9 mouse cellular contexts compared by ENCODE assay signal in genomic region chr8:4588165-4589000, GRCm38 (mm10). TPM values are rescaled to one million over a fixed set of nuclear protein-coding genes. Genes with fewer than 3 reads are reported as not detected.
DNase-seq lines count a peak whose midpoint lies in the region; ATAC-seq and TF ChIP-seq lines count a peak whose summit lies in the region.
"Had no signal": no experiment of that assay in that cellular context is flagged by ENCODE, and none has a peak within 500 bp of the region (broad histone marks: within the 10 kb centered on the region; RNA-seq: fewer than 3 reads in every experiment).

No protein-coding gene starts in this region.

- TF ChIP-seq CTCF in liver, adult 2 months (IDR thresholded peaks at IDR 0.05; ENCODE audit: low read depth, low read length), result peak; percentile 51
- TF ChIP-seq CTCF in stomach, postnatal 0 days (IDR thresholded peaks at IDR 0.05; ENCODE audit: low read depth), result peak; percentile 87

- no peak overlapping the region for H3K4me3 ChIP-seq in liver, adult 2 months (ENCODE audit: insufficient read depth, low read depth, low read length)
- no peak overlapping the region for H3K4me3 ChIP-seq in forebrain, embryonic 11.5 days (ENCODE audit: low read depth, low read length)
- no peak overlapping the region for H3K4me3 ChIP-seq in hindbrain, embryonic 15.5 days
- no peak overlapping the region for H3K4me3 ChIP-seq in midbrain, embryonic 12.5 days
- H3K4me3 ChIP-seq in stomach, postnatal 0 days (ENCODE audit: low read depth, low read length), result no peak overlapping the region

- no peaks in the 10 kb centered on the region for H3K79me2 ChIP-seq in liver, adult 2 months (ENCODE audit: control insufficient read depth, insufficient read depth, low read length)

- H3K9me3 ChIP-seq in forebrain, embryonic 11.5 days (ENCODE audit: control insufficient read depth, low read length), result no peaks in the 10 kb centered on the region
- H3K9me3 ChIP-seq in hindbrain, embryonic 15.5 days, result no peaks in the 10 kb centered on the region
- no peaks in the 10 kb centered on the region for H3K9me3 ChIP-seq in midbrain, embryonic 12.5 days
- no peaks in the 10 kb centered on the region for H3K9me3 ChIP-seq in stomach, postnatal 0 days (ENCODE audit: control insufficient read depth, low read length)

- no peak overlapping the region for H3K27ac ChIP-seq in liver, adult 2 months (replicated peaks; ENCODE audit: insufficient read depth, low read depth, low read length)
- no peak overlapping the region for H3K27ac ChIP-seq in forebrain, embryonic 11.5 days (ENCODE audit: low read depth, low read length)
- no peak overlapping the region for H3K27ac ChIP-seq in hindbrain, embryonic 15.5 days (replicated peaks)
- no peak overlapping the region for H3K27ac ChIP-seq in midbrain, embryonic 12.5 days (replicated peaks)
- no peak overlapping the region for H3K27ac ChIP-seq in stomach, postnatal 0 days (replicated peaks)
- H3K27ac ChIP-seq: macrophage had no signal

- TF ChIP-seq EP300 in stomach, postnatal 0 days (optimal IDR thresholded peaks at IDR 0.05), result no peak

- no peak overlapping the region for H3K9ac ChIP-seq in liver, adult 2 months (ENCODE audit: low read depth, low read length)
- H3K9ac ChIP-seq in forebrain, embryonic 11.5 days (ENCODE audit: low read length), result peak overlapping the region; percentile 52
- no peak overlapping the region; the same call in 1 of the 2 replicates for H3K9ac ChIP-seq in hindbrain, embryonic 15.5 days
- H3K9ac ChIP-seq in midbrain, embryonic 12.5 days (replicated peaks), result no peak overlapping the region
- H3K9ac ChIP-seq in stomach, postnatal 0 days (ENCODE audit: low read length), result peak overlapping the region; percentile 27; the same call in 1 of the 2 replicates

- no peak for TF ChIP-seq POLR2A in liver, adult 2 months (IDR thresholded peaks at IDR 0.05; ENCODE audit: extremely low read depth, insufficient read depth, low read length)

- ATAC-seq in forebrain, embryonic 11.5 days (replicated peaks; ENCODE audit: low FRiP score), result peak; percentile 85
- peak; percentile 66; the same call in 1 of the 2 replicates for ATAC-seq in hindbrain, embryonic 15.5 days (ENCODE audit: low FRiP score, low read depth)
- ATAC-seq in midbrain, embryonic 12.5 days (ENCODE audit: low FRiP score, low read depth), result peak; percentile 83
- 0 out of 2 replicates have a peak, but pooled peaks have one; percentile 24 for ATAC-seq in stomach, postnatal 0 days (ENCODE audit: low FRiP score, low TSS enrichment)

- no peaks in the 10 kb centered on the region for H3K36me3 ChIP-seq in liver, adult 2 months (ENCODE audit: control insufficient read depth, insufficient read depth, low read length)
- no peaks in the 10 kb centered on the region for H3K36me3 ChIP-seq in forebrain, embryonic 11.5 days (ENCODE audit: control insufficient read depth, insufficient read depth, low read length)
- H3K36me3 ChIP-seq in hindbrain, embryonic 15.5 days, result no peaks in the 10 kb centered on the region
- H3K36me3 ChIP-seq in midbrain, embryonic 12.5 days, result no peaks in the 10 kb centered on the region
- no peaks in the 10 kb centered on the region for H3K36me3 ChIP-seq in stomach, postnatal 0 days (ENCODE audit: control insufficient read depth, insufficient read depth, low read length)

- H3K4me2 ChIP-seq in forebrain, embryonic 11.5 days (ENCODE audit: low read depth, low read length, severe bottlenecking), result no peak overlapping the region
- H3K4me2 ChIP-seq in hindbrain, embryonic 15.5 days, result no peak overlapping the region
- no peak overlapping the region for H3K4me2 ChIP-seq in midbrain, embryonic 12.5 days (replicated peaks)
- no peak overlapping the region for H3K4me2 ChIP-seq in stomach, postnatal 0 days (replicated peaks; ENCODE audit: low read depth)

- 42% methylated on average over 9 of the region's 9 CpGs for WGBS in liver, adult 2 months
- WGBS in forebrain, embryonic 11.5 days, result 38% methylated on average over 9 of the region's 9 CpGs
- 41% methylated on average over 9 of the region's 9 CpGs for WGBS in hindbrain, embryonic 15.5 days
- WGBS in midbrain, embryonic 12.5 days, result 39% methylated on average over 9 of the region's 9 CpGs
- 39% methylated on average over 9 of the region's 9 CpGs for WGBS in stomach, postnatal 0 days

- DNase-seq in liver, adult 2 months (ENCODE audit: extremely low read depth, low read depth, low spot score), result peak; percentile 41
- DNase-seq in liver, result no peak
- DNase-seq in c-Kit-negative CD71-positive TER-119-positive erythroid progenitor cells, embryonic 14.5 days (ENCODE audit: low read depth, low spot score), result peak; percentile 3
- peak; percentile 65 for DNase-seq in forebrain, embryonic 11.5 days (ENCODE audit: low spot score)
- peak; percentile 4 for DNase-seq in left cerebral cortex, adult 11 months (ENCODE audit: low spot score)
- peak; percentile 23 for DNase-seq in stomach, postnatal 0 days (ENCODE audit: low spot score)

- no peaks in the 10 kb centered on the region for H3K27me3 ChIP-seq in liver, adult 2 months (ENCODE audit: control insufficient read depth, insufficient read depth, low read length)
- no peaks in the 10 kb centered on the region for H3K27me3 ChIP-seq in forebrain, embryonic 11.5 days (ENCODE audit: control insufficient read depth, insufficient read depth, low read length)
- H3K27me3 ChIP-seq in hindbrain, embryonic 15.5 days, result no peaks in the 10 kb centered on the region
- H3K27me3 ChIP-seq in midbrain, embryonic 12.5 days, result no peaks in the 10 kb centered on the region
- H3K27me3 ChIP-seq in stomach, postnatal 0 days (ENCODE audit: control insufficient read depth, insufficient read depth, low read length), result no peaks in the 10 kb centered on the region

- H3K4me1 ChIP-seq in liver, adult 2 months (ENCODE audit: control insufficient read depth, insufficient read depth, low read length), result no peaks in the 10 kb centered on the region
- no peaks in the 10 kb centered on the region for H3K4me1 ChIP-seq in forebrain, embryonic 11.5 days (replicated peaks; ENCODE audit: control insufficient read depth, insufficient read depth, low read length)
- H3K4me1 ChIP-seq in hindbrain, embryonic 15.5 days (replicated peaks), result no peaks in the 10 kb centered on the region
- H3K4me1 ChIP-seq in midbrain, embryonic 12.5 days, result no peaks in the 10 kb centered on the region
- H3K4me1 ChIP-seq in stomach, postnatal 0 days (replicated peaks; ENCODE audit: control insufficient read depth, insufficient read depth), result no peaks in the 10 kb centered on the region

RNA-seq across cellular contexts. Expression of gene Zfp958, which starts 24.6 kb away (rescaled TPM):
- total RNA-seq in liver, adult 2 months (2014; rRNA removed), result 5.4 and 7.7 TPM in 2 replicates
- 0.61 and 0.69 TPM in 2 replicates for polyA plus RNA-seq in liver, adult 2 months (2012; rRNA removed)
- polyA plus RNA-seq in forebrain, embryonic 11.5 days (2014; fragmentation: Nextera tagmentation; extraction: Ambion mirVana), result 16.5 and 16.6 TPM in 2 replicates
- polyA plus RNA-seq in hindbrain, embryonic 15.5 days (2015; fragmentation: Nextera tagmentation; extraction: Ambion mirVana), result 14.4 and 15.8 TPM in 2 replicates
- polyA plus RNA-seq in midbrain, embryonic 12.5 days (2016; fragmentation: Nextera tagmentation; extraction: Ambion mirVana), result 15.4 and 15.6 TPM in 2 replicates
- 7.1 and 7.7 TPM in 2 replicates for polyA plus RNA-seq in stomach, postnatal 0 days (2015; fragmentation: Nextera tagmentation; extraction: Ambion mirVana)

Comparison
In these comparisons a context has a peak if more than half of its experiments do, and no peak if none do; other contexts are left out.
1. H3K9ac ChIP-seq: peak in forebrain, embryonic 11.5 days (single experiment) and stomach, postnatal 0 days (single experiment); none in liver, adult 2 months (single experiment), hindbrain, embryonic 15.5 days (single experiment) and midbrain, embryonic 12.5 days (single experiment).
2. ATAC-seq: peak in every context shown above with its lines; median percentile 85 in forebrain, embryonic 11.5 days; 83 in midbrain, embryonic 12.5 days; 66 in hindbrain, embryonic 15.5 days; 24 in stomach, postnatal 0 days.